Mouse (Mus musculus) megakaryocyte, embryonic 14.5 days (primary cell): ENCODE measurements at regions not wholly inside any gene's neighbourhood (a gene's known extent, or its start where the extent isn't known, plus 50 kb on each side); places are given as distances from the start of the nearest gene placed in this dataset.

Experiments
- FLI1 ChIP-seq: IDR thresholded peaks from 2 replicates; pipeline ENCODE4 v1.6.1; 2012; ENCODE audit warnings: low read length, inconsistent platforms, mixed read lengths
- GATA1 ChIP-seq: IDR thresholded peaks from 3 replicates; pipeline ENCODE4 v1.6.1; 2012; ENCODE audit warnings: mixed read lengths, low read length, inconsistent platforms, borderline replicate concordance

DNA sequence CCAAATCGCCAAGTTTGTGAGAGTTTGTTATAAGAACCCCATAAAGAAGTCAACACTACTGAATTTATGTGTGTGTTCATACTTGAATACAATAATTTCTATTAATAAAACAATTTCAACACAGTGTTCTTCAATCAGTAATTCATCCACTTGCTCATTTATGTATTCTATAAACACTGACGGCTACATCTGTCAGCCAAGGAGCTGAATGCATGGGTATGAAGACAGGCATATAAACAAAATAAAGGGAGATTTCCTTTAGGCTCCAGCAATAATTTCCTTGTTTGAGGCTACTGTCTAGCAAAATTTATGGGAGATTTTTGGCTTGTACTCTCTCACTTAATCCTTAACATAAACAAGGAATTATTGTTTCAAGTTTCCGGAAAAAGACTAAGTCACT lies 502.9 kb downstream of the Nedd1 start:
- TF ChIP-seq GATA1 (no peak), FLI1 (no peak)
